Mouse (Mus musculus): ENCODE data around the gene Dek. TPM values are rescaled to one million over a fixed set of nuclear protein-coding genes. Genes with fewer than 3 reads are reported as not detected.
A peak's percentile ranks its signal among the peaks of the same experiment; 100 is the strongest.

Gene Dek
- polyA plus RNA-seq, 1 experiment from 2014 or later, result 332 TPM

DNA sequence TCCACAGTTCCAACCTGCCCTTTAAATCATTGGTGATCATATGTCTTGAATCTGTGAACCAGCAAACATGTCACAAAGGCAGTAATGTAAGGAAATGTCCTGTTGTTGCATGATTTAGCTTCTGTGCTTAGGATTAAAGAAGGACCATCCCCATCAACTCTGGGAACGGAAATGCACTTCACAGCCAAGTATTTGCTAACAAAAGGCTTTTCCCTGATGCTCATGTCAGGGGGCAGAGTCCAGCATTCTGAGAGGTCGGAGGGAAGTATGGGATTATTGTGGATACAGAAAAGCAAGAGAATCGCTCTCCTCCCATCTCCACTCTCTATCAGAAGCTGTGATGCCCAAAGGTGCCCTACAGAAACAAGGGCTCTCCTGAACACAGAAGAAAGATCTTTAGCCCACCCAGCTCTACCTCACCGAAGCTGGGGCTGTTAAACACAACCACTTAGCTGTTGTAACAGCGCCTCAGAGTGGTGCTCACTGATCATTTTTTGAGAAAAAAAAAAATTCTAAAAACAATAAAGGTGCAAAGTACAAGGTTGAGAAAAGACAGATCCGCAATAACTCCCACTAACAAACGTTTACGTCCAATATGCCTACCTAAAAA is 63.9 kb downstream of the Dek start:
- Histone ChIP-seq H3K4me1 (peaks cover 13% of the 10 kb centered on the region), H3K36me3 (no peaks in the 10 kb centered on the region), H3K27ac (0 out of 2 replicates have a peak overlapping the region, but pooled peaks have one; percentile 19), H3K4me3 (peak overlapping the region; percentile 88), H3K9me3 (replicated peaks) (no peaks in the 10 kb centered on the region), H3K27me3 (ENCODE audit: low read depth, poor library complexity, severe bottlenecking) (peaks cover 11% of the 10 kb centered on the region; the same call in 1 of the 2 replicates)
- WGBS, result 60% methylated on average over 8 of the region's 8 CpGs
- no peak for DNase-seq (ENCODE audit: low spot score)

DNA sequence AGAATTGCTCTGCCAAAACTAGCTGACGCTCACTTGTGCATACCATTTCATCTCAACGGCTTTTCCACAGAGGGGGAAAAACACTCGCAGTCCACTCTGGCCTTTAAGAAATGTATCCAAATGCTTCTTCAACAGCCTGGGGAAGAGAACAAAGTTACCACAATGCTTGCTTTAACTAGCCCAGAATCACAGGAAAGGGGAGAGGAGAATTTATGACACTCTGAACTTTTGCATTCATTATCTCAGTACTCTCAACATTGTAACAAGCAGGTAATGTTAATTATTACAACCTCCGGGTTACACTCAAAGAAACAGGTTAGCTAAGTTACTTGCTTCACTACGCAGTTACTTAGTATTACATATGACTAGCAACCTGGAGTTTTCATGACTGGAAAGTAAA is 65.9 kb downstream of the Dek start:
- H3K27me3 ChIP-seq (ENCODE audit: low read depth, poor library complexity, severe bottlenecking), result peaks cover 8% of the 10 kb centered on the region; the same call in 1 of the 2 replicates
- WGBS, result 94% methylated on average over 5 of the region's 5 CpGs
- DNase-seq (ENCODE audit: low spot score), result no peak
- H3K9me3 ChIP-seq (replicated peaks), result no peaks in the 10 kb centered on the region
- H3K36me3 ChIP-seq, result no peaks in the 10 kb centered on the region
- H3K4me3 ChIP-seq, result no peak overlapping the region
- H3K4me1 ChIP-seq, result peaks cover 13% of the 10 kb centered on the region
- no peak overlapping the region for H3K27ac ChIP-seq

- Histone ChIP-seq H3K4me1 (peaks cover 4% of the 10 kb centered on the region; the same call in 1 of the 2 replicates), H3K27me3 (ENCODE audit: low read depth, poor library complexity, severe bottlenecking) (no peaks in the 10 kb centered on the region), H3K36me3 (no peaks in the 10 kb centered on the region), H3K4me3 (no peak overlapping the region), H3K9me3 (replicated peaks) (no peaks in the 10 kb centered on the region), H3K27ac (no peak overlapping the region)
- DNase-seq (ENCODE audit: low spot score), result no peak
- 93% methylated on average over 6 of the region's 6 CpGs for WGBS
These were observed 68.1 kb downstream of the Dek start for GRCm38 (mm10) chr13:47037946-47038345.

Other genes with a start within 250 kb of the Dek start
- 13.5 and 13.6 TPM in 2 replicates for gene Kif13a, start 176.3 kb downstream of the Dek start, polyA plus RNA-seq (2016; fragmentation: Nextera tagmentation; extraction: Ambion mirVana)
- 2.3 and 2.5 TPM in 2 replicates for gene Nhlrc1, start 91.4 kb downstream of the Dek start, polyA plus RNA-seq (2016; fragmentation: Nextera tagmentation; extraction: Ambion mirVana)
- 8.6 and 11.2 TPM in 2 replicates for gene Kdm1b, start 62.7 kb downstream of the Dek start, polyA plus RNA-seq (2016; fragmentation: Nextera tagmentation; extraction: Ambion mirVana)
- gene Tpmt, start 61.5 kb downstream of the Dek start, polyA plus RNA-seq (2016; fragmentation: Nextera tagmentation; extraction: Ambion mirVana), result 24.9 and 30.9 TPM in 2 replicates
- gene Rnf144b, start 16.5 kb upstream of the Dek start, polyA plus RNA-seq (2016; fragmentation: Nextera tagmentation; extraction: Ambion mirVana), result 0.45 and 0.61 TPM in 2 replicates

All from limb, embryonic 10.5 days (tissue).